Mouse (Mus musculus): ENCODE measurements around the gene Ndst2.

Ndst2 gene

DNA sequence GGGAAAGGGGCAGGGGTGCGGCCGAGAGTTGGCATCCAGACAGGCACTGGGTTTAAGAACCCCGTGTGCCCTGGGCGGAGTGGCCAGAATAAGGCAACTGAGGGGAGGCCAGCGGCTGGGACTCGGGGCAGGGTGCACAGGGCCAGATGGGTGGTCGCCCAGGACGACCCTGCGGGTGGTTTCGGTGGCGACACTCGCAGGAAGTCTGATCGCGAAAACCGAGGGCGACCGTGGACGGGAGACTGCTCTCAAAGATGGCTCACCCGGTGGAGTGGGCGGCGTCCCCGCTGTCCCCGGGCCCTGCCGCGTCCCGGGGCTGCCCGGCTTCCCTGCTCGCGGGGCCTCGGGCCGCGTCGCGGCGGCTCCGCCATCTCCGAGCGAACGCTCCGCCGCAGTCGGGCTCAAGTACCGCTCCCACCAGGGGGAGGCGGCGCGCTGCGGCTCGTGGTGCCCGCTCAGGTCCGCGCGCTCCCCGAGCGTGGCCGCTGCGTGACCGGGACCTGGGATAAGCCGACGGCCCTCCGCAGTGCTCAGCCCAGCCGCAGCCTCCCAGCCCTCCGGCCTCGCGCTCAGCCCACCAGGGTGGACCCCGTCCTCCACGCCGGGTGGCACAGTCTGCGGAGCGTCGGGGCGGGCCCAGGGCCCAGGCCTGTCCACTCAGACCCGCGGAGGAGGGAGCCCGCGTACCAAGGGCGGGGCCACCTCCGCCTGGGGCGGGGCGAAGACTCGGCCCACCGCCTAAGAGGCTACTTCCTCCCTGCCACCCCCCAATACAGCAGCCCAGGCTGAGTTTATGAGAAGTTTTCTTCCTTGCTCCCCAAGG lies at the start of gene Ndst2:
Ndst2 (minus strand) TSS at position 611 of the 823 bp plus-strand sequence.
- DNase-seq (ENCODE audit: low read depth, low spot score) = peak; percentile 96

DNA sequence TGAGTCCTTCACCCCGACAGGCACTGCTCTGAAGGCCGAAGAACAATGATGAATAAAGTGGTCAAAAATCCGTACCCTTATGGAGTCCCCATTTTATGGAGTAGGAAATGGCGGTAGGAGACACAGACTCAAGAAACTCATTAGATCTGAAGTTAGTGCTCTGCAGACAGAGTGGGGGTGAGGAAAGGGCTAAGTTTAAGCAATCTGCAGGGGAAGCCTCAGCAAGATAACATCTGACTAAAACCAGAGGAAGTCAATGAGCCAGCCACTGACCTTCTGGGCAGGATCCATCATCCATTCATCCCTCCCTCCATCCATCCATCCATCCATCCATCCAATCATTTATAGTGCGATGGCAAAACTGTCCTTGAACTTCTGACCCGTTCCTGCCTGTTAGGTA lies 49.2 kb upstream of the Ndst2 start:
- no peak for DNase-seq (ENCODE audit: low read depth, low spot score)

- DNase-seq (ENCODE audit: low read depth, low spot score) = no peak
Measured at GRCm38 (mm10) chr14:20782860-20783259, 48.5 kb upstream of the Ndst2 start.

DNA sequence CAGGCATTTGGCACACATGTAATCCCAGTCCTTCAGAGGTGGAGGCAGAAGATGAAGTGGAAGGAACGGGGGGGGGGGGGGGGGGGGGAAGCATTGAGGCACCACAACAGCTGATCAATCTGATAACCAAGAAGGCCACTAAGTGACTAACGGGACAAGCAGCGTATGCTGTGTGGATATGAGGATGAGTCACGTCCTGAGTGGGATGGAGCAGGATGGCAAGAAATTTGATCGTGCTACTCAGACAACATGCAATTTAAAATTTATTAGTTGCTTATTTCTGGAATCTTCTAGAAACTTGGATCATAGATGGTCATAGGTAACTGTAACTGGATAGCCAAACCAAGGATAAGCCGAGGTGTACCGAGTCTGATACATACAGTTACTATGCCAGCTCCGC lies 45.9 kb upstream of the Ndst2 start:
- no peak for DNase-seq (ENCODE audit: low read depth, low spot score)

DNA sequence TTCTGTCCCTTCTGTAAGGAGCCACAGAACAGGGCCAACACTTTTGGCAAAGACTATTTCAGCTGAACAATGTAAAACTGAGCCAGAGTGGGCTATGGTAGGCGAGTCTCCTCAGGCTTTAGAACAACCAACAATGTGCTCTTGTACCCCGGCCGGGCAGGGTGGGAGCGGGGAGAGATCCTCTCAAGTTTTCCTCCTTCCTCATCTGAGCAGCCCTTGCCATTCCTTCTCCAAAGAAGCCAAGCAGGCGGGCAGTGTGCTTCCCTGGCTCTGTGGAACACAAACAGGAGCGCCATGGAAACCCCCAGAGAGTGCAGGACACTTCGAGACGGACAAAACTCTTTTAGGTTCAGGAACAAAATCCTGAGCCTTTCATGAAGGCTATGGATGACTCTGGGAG lies 44.1 kb upstream of the Ndst2 start:
- DNase-seq (ENCODE audit: low read depth, low spot score) = no peak

- no peak for DNase-seq (ENCODE audit: low read depth, low spot score)
Measured at GRCm38 (mm10) chr14:20775661-20776060, 41.3 kb upstream of the Ndst2 start.

DNA sequence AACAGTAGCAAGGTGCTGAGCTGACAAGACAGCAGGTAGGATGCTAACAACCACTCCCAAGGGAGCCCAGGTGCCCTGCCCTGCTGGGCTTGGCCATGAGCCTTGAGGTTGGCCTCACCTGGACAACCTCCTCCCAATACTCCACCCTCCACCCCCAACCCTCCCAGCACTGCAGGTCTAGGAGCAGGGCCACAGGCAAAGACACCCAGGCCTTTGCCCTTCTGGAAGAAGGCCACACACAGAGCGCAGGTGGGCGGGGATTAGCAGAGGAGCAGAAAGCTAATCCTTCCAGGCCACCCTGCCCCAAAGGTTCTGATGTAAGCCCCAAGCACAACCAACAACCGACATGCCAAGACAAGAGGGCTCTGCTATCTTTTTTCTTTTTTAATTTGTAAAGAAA lies 39.0 kb upstream of the Ndst2 start:
- no peak for DNase-seq (ENCODE audit: low read depth, low spot score)

DNA sequence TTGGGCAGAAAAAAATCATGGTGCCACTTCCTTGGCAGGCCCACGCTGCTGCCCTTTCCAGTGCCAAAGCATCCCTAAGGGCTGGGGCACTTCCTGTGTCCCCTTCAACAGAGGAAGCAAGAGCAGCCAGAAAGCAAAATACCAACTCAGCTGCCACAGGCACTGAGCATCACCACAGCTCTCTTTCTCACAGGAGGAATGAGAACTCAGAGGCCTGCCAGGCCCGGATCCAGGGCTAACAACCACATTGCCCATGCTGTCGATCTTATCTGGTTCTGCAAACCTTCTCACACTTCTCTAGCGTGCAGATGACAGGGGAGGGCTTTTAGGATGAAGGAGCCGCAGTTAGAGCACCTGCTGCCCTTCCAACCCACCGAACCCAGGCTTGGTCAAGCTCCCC lies 38.4 kb upstream of the Ndst2 start:
- no peak for DNase-seq (ENCODE audit: low read depth, low spot score)

DNA sequence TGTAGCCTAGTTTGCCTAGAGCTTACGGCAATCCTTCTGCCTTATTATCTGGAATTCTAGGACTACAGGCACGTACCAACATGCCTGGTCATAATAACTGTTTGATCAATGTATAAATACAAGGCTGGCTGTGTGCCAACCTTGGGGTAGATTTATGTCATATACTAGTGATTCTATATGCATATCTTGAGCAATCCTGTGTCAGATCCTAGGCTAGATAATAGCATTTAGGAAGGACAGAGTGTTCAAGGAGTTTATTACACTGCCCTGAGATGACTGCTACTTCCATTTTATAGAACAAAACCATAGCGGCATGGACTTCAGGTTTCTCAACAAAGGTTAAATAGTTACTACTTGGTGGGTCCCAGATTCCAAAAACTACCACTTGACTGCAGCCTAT lies 37.6 kb upstream of the Ndst2 start:
- no peak for DNase-seq (ENCODE audit: low read depth, low spot score)

DNA sequence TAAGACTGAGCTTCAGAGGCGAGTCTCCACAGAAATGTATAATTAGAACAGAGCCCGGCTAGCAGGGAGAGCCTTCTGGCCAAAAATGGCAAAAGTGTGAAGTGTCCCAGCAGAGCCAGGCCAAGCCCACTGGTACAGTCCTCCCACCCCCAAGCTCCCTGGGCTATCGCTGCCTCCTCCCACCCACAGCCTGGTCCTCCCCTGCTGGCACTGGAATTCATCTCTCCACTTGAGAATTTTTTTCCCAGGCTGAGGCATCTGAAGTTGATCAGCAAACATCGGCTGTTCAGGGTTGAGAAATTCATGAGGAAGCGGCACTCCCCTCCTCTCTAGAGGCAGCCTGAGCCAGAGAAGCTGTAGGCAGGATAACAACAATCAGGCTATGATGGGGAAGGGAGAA lies 34.2 kb upstream of the Ndst2 start:
- no peak for DNase-seq (ENCODE audit: low read depth, low spot score)

DNA sequence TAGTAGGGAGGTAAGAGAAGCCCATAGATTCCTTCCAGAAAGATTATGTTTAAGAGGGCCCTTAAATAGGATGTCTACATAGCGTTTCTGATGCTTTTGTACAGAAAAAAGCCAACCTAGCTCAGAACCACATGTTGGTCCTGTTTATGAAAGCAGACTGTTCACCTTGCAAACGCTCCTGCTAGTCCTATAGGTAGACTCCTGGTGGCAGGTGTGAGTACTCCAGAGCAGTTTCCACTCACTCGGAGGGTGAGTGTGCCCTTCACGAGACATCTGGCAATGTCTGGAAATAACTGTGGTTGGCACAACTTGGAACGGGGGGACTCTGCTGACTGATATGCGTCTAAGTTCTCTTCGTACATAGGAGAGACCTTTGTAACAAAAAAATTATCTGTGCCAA lies 33.6 kb upstream of the Ndst2 start:
- no peak for DNase-seq (ENCODE audit: low read depth, low spot score)

- peak; percentile 65 for DNase-seq (ENCODE audit: low read depth, low spot score)
Measured at GRCm38 (mm10) chr14:20765642-20766258, 31.4 kb upstream of the Ndst2 start.

DNA sequence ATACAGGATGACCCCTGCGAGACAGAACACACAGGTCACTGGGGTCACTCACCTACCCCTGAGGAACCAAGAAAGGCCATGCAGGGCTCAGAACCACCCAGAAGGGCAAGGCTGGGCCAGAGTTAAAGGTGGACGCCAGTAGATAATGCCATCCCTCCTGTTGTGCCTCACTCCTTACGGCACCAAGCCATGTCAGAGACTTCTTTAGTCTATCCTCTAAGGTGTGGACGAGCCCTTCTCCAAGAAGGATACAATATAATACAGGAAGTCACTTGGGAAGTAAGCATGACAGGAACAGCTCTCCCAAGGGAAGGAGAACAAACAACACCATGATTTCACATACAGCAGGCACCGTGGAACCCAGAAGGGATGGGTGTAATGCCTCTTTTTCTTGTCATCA lies 30.6 kb upstream of the Ndst2 start:
- DNase-seq (ENCODE audit: low read depth, low spot score) = no peak

- no peak for DNase-seq (ENCODE audit: low read depth, low spot score)
Measured at GRCm38 (mm10) chr14:20758768-20759435, 24.5 kb upstream of the Ndst2 start.

GRCm38 (mm10) chr14:20757370-20757907 lies 23.1 kb upstream of the Ndst2 start:
- DNase-seq (ENCODE audit: low read depth, low spot score) = no peak

DNA sequence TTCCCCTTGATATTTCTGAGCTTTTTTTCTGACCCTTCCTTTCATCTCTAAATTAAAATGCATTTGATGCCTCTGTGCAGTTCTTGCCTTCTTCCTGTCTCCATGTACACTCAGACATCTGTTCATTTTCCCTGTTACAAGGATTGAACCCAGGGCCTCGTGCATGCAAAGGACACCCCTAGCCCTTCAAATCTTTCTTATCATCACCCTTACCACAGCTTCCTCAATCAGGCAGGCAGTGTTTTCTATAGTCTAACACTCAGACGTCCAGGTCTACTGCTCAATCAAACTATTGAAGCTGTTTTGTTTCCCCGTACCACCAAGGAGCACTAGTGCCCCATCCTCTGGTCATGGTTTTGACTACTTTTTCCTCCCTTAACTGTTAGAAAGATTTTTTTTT lies 19.4 kb upstream of the Ndst2 start:
- DNase-seq (ENCODE audit: low read depth, low spot score) = no peak

DNA sequence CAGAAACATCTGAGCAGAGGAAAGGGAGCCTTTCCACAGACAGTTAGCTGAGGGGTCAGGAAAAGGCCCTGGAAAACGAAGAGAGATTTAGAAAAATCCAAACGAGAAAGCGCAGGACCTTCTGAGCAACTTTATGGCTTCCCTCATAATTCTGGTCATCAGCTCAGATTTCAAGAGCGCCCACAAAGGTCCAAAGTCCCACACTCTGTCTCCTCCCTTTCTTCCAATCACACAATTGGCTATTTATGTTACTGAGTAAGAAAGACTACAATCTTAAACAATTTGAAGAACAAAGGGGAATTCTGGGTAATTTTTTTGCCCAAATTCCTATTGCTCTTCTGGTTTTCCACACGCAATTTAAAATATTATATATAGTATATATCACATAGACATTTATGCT lies 16.1 kb upstream of the Ndst2 start:
- DNase-seq (ENCODE audit: low read depth, low spot score) = no peak

DNA sequence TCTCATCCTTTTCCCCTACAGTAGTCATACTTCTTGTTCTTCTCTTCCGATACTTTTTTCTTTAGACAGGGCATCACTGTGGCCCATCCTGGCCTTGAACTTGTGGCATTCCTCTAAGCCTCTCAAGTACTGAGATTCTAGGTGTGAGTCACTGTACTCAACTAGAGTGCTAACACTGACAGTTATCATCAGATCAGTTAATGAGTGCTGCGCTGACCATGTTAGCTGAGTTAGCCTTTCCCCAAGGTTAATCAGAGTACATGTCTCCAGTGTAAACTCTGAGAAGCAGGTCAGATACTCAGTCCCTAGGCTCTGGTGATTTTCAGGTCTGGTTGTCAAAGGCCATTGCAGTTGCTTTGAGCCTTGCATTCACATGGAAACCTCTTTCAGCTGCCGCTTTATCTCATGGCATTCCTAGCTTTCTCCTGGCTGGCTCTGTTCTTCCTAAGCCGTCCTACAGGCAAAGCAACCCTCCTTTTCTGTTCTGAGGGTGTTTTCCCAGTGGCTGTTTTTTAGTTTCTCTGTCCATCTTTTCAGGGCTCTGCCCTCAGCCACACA lies 15.2 kb upstream of the Ndst2 start:
- no peak for DNase-seq (ENCODE audit: low read depth, low spot score)

GRCm38 (mm10) chr14:20748388-20748787 lies 14.0 kb upstream of the Ndst2 start:
- DNase-seq (ENCODE audit: low read depth, low spot score) = no peak

DNA sequence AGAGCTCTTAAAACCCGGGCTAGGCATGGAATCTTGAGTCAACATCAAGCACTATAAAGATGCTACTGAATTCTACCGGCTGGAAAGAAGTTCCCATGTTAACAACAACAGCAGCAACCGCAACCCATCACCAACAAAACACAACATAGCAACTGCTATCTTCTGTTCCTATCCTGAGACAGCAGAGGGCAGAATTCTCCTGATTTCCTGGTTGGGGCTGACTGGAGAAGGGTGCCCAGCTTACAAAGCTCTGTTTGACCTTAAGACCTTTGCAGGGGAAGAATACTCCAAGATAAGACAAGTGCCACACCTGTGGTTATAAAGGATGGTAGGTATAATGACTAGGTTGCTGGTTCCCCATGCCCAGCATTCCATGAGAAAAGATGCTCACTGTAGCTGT lies 12.6 kb upstream of the Ndst2 start:
- no peak for DNase-seq (ENCODE audit: low read depth, low spot score)

GRCm38 (mm10) chr14:20743614-20744013 lies 9.3 kb upstream of the Ndst2 start:
- DNase-seq (ENCODE audit: low read depth, low spot score) = no peak

DNA sequence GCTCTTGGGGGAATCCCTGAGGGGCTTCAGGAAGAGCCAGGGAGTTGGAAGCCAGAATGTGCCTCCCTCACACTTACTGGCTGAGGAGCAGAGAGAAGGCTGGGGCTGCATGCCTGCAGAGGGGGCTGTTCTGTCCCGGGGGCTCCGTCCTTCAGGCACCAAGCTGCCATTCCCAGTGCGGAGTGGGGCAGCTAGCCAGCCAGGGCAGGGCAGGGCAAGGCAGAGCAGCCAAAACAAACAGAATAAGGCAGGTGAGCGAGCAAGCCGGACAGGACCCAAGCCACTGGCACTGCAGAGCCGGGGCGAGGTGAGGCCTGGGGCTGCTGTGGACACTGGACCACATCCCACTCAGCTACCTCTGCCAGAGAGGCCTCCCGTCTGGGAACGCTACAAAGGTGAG lies 6.9 kb upstream of the Ndst2 start:
- no peak for DNase-seq (ENCODE audit: low read depth, low spot score)

Measured in A20 (cell line).